Mouse (Mus musculus) limb, embryonic 11.5 days (tissue): ENCODE measurements around the gene Gm266. TPM values are rescaled to one million over a fixed set of nuclear protein-coding genes. Genes with fewer than 3 reads are reported as not detected.

Experiments
- ATAC-seq: fragments of 200-750 bp; cut with Nextera tagmentation; 2 replicates; pipeline ENCODE4 v1.8.0; 2017; ENCODE audit warnings: low read depth; ENCODE audit not compliant: insufficient number of reproducible peaks, low FRiP score, low TSS enrichment
- DNase-seq: peaks from one replicate; pipeline ENCODE4 v3.0.0-alpha.2; 2015; ENCODE audit warnings: low spot score
- H3K27ac ChIP-seq: fragments of 300-500 bp; sonication (generic); replicated peaks from 2 replicates; pipeline ENCODE4 v1.5.1; 2014; ENCODE audit warnings: low read depth, mild to moderate bottlenecking, low read length
- H3K27me3 ChIP-seq: fragments of 300-500 bp; sonication (generic); 2 replicates; pipeline ENCODE4 v1.6.1; 2014; ENCODE audit warnings: mild to moderate bottlenecking, low read length, mixed read lengths; ENCODE audit not compliant: control insufficient read depth, insufficient read depth
- H3K36me3 ChIP-seq: fragments of 300-500 bp; sonication (generic); 2 replicates; pipeline ENCODE4 v1.6.1; 2014; ENCODE audit warnings: mild to moderate bottlenecking, low read length, moderate library complexity, mixed read lengths; ENCODE audit not compliant: control insufficient read depth, insufficient read depth
- H3K4me1 ChIP-seq: fragments of 300-500 bp; sonication (generic); 2 replicates; pipeline ENCODE4 v1.6.1; 2014; ENCODE audit warnings: low read length, mixed read lengths; ENCODE audit not compliant: control insufficient read depth, insufficient read depth
- H3K4me2 ChIP-seq: fragments of 300-500 bp; sonication (generic); 2 replicates; pipeline ENCODE4 v1.6.1; 2014; ENCODE audit warnings: low read depth, mild to moderate bottlenecking, moderate library complexity; ENCODE audit not compliant: severe bottlenecking
- H3K4me3 ChIP-seq: fragments of 300-500 bp; sonication (generic); 2 replicates; pipeline ENCODE4 v1.5.1; 2014; ENCODE audit warnings: low read depth, low read length
- H3K9ac ChIP-seq: fragments of 300-500 bp; sonication (generic); 2 replicates; pipeline ENCODE4 v1.6.1; 2014; ENCODE audit warnings: mild to moderate bottlenecking, low read length
- H3K9me3 ChIP-seq: fragments of 300-500 bp; sonication (generic); 2 replicates; pipeline ENCODE4 v1.6.1; 2016; ENCODE audit warnings: low read length; ENCODE audit not compliant: control insufficient read depth
- WGBS: fragments of 180-500 bp; shearing (Covaris S2); extraction: QIAGEN DNeasy Blood & Tissue Kit; methylation state at CpG from one replicate; pipeline ENCODE4 v1.1.7; 2014; 5-methylcytosine and 5-hydroxymethylcytosine counted together
- polyA plus RNA-seq: library from polyadenylated mRNA; unstranded; fragments of >200 nt; fragmentation: Nextera tagmentation; extraction: Ambion mirVana; gene quantifications from 2 replicates; pipeline ENCODE4 v1.2.1, GENCODE M21; 2014

Gm266 gene
- polyA plus RNA-seq, 1 experiment from 2014 or later: 11.4 TPM

DNA sequence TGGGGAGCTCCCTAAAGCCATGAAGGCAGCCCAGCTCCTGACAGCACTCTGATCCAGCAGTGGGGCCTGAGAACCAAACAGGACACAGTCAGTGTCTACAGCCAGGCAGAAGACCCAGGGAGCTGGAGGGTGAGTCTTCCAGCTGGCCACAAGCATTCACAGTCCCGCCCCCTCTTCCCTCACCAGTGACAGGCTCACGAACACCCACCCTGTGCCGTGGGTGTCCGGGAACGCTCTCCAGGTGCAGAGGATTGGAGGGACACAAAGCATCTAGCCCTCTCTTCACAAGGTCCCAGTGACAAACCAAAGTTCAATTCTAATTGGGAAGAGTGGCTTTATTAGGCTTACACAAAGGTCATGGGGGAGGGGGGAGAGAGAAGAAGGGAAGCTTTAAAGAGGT is 34.2 kb upstream of the Gm266 start:
- ATAC-seq (no peak), DNase-seq (no peak)
- Histone ChIP-seq H3K4me2 (no peak overlapping the region), H3K9me3 (no peaks in the 10 kb centered on the region; the same call in 1 of the 2 replicates), H3K27me3 (no peaks in the 10 kb centered on the region), H3K36me3 (no peaks in the 10 kb centered on the region), H3K4me1 (no peaks in the 10 kb centered on the region), H3K27ac (no peak overlapping the region), H3K4me3 (no peak overlapping the region), H3K9ac (no peak overlapping the region)
- 58% methylated on average over 5 of the region's 5 CpGs for WGBS

DNA sequence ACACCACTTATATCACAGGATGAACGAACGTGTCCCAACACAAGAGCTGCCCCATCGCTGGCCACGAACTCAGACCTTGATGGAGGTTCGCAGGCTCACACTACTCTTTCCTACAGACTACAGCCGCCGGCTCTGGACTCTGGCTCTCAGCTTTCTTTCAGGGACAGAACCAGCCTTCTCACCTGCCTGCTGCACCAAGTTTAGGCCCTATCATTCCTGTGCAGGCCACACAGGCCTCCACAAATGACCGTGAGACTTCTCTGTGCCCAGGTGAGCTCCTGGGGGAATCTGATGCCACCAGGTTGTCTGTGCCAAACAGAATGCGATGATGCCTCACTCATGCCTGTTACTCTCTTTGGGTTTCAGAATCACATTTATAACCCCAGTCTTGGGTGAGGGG is 32.8 kb upstream of the Gm266 start:
- no peaks in the 10 kb centered on the region for H3K27me3 ChIP-seq
- no peaks in the 10 kb centered on the region for H3K36me3 ChIP-seq
- H3K9me3 ChIP-seq: no peaks in the 10 kb centered on the region; the same call in 1 of the 2 replicates
- ATAC-seq: no peak
- no peak overlapping the region for H3K27ac ChIP-seq
- H3K9ac ChIP-seq: no peak overlapping the region
- H3K4me2 ChIP-seq: no peak overlapping the region
- no peak for DNase-seq
- H3K4me1 ChIP-seq: no peaks in the 10 kb centered on the region
- no peak overlapping the region for H3K4me3 ChIP-seq
- 90% methylated on average over 9 of the region's 9 CpGs for WGBS

GRCm38 (mm10) chr12:111517901-111518300 is 32.3 kb upstream of the Gm266 start:
- Histone ChIP-seq H3K4me1 (no peaks in the 10 kb centered on the region), H3K4me2 (no peak overlapping the region), H3K27ac (no peak overlapping the region), H3K9me3 (no peaks in the 10 kb centered on the region; the same call in 1 of the 2 replicates), H3K9ac (no peak overlapping the region), H3K27me3 (no peaks in the 10 kb centered on the region), H3K36me3 (no peaks in the 10 kb centered on the region), H3K4me3 (no peak overlapping the region)
- ATAC-seq (no peak), DNase-seq (no peak)
- WGBS: 60% methylated on average over 4 of the region's 4 CpGs

- Histone ChIP-seq H3K4me3 (no peak overlapping the region), H3K9me3 (no peaks in the 10 kb centered on the region; the same call in 1 of the 2 replicates), H3K4me1 (no peaks in the 10 kb centered on the region), H3K4me2 (no peak overlapping the region), H3K27ac (no peak overlapping the region), H3K9ac (no peak overlapping the region), H3K27me3 (no peaks in the 10 kb centered on the region), H3K36me3 (no peaks in the 10 kb centered on the region)
- ATAC-seq (no peak), DNase-seq (no peak)
- WGBS: 88% methylated on average over 6 of the region's 6 CpGs
These were observed 31.2 kb upstream of the Gm266 start for GRCm38 (mm10) chr12:111516826-111517225.

DNA sequence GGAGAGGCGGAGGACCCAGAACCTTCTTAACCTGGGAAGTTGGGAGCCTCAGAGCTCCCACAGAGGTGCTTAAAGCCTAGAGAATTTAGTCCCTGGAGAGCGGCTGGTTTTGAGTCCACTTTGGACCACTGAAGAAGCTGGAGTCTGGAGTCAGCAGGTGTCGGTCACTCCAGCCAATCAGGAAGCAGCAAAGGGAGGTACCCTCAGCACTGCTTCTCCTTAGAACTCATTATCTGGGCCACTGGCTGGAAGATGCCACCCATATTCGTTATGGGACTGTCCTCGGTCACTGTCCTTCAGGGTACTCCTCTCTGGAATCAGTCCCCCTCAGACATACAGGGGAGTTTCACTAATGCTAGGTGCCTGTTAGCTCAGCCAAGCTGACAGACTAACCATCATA is 30.3 kb upstream of the Gm266 start:
- Histone ChIP-seq H3K27ac (no peak overlapping the region), H3K4me1 (no peaks in the 10 kb centered on the region), H3K36me3 (no peaks in the 10 kb centered on the region), H3K4me3 (no peak overlapping the region), H3K9ac (no peak overlapping the region), H3K9me3 (no peaks in the 10 kb centered on the region; the same call in 1 of the 2 replicates), H3K4me2 (no peak overlapping the region), H3K27me3 (no peaks in the 10 kb centered on the region)
- no peak for ATAC-seq
- 88% methylated on average over 5 of the region's 5 CpGs for WGBS
- no peak for DNase-seq

DNA sequence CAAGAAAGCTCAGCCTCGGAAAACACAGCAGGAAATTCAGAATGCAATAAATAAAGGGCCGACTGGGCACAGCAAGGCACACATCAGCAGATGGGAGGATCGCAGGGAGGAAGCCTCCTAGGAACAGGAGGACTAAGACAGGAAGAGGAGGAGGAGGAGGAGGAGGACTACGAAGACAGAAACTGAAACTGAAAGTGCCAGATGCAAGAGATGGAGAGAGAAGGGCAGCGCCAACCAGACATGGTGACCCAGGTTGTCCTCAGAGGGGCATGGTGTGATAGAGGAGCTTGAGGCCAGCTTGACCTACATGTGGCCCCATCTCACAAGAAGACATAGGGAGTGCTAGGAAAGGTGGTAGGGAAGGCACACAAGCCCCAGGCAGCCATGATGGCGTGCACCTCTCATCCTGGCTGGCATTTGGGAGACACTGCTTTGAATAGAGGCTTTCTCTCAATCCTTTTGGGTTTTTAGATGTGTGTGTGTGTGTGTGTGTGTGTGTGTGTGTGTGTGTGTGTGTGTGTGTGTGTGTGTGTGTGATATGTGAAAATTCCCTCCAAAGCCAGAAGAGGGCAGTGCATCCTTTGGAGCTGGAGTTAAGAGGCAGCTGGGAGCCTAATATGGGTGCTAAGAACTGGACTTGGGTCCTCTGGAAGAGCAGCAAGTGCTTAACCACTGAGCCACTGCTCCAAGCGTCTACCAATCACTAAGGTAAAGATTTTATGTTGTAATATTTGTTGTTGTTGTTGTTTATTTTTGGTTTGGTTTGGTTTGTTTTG is 29.4 kb upstream of the Gm266 start:
- no peaks in the 10 kb centered on the region for H3K27me3 ChIP-seq
- no peak overlapping the region for H3K4me2 ChIP-seq
- DNase-seq (no peak), ATAC-seq (no peak)
- H3K4me1 ChIP-seq: no peaks in the 10 kb centered on the region
- no peak overlapping the region for H3K9ac ChIP-seq
- no peaks in the 10 kb centered on the region for H3K9me3 ChIP-seq
- no peak overlapping the region for H3K27ac ChIP-seq
- 86% methylated on average over 7 of the region's 7 CpGs for WGBS
- no peak overlapping the region for H3K4me3 ChIP-seq
- no peaks in the 10 kb centered on the region for H3K36me3 ChIP-seq

DNA sequence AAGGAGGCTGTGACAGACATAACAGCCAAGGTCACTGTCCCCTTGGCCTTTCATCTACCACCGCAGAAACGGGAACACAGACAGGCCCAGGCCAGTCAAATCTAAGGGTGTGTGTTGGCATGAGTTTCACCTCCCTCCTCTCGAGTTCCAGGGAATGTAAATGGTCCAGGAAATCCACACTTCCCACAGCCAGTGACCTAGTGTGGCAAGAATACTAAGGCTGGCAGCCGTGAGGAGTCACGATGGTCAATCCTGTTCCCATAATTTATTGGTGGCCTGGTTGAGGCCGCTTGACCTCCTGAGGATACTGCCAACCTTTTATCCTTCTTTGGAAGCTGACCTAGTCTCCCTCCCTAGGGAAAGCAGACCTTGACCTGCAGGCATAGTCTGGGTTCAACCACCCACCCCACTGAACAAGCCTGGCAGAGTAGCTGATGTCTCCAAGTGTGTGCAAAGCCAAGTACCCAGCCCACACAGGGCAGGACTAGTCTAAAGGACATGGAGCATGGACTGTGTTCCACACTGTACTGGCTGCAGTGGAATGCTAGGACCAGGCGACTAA is 28.7 kb upstream of the Gm266 start:
- Histone ChIP-seq H3K9me3 (no peaks in the 10 kb centered on the region), H3K9ac (no peak overlapping the region), H3K4me3 (no peak overlapping the region), H3K4me1 (no peaks in the 10 kb centered on the region), H3K27me3 (no peaks in the 10 kb centered on the region), H3K27ac (no peak overlapping the region), H3K36me3 (no peaks in the 10 kb centered on the region), H3K4me2 (no peak overlapping the region)
- DNase-seq (no peak), ATAC-seq (no peak)
- WGBS: 58% methylated on average over 7 of the region's 7 CpGs

GRCm38 (mm10) chr12:111513673-111514072 is 28.1 kb upstream of the Gm266 start:
- no peak for ATAC-seq
- Histone ChIP-seq H3K9ac (no peak overlapping the region), H3K27ac (no peak overlapping the region), H3K4me1 (no peaks in the 10 kb centered on the region), H3K36me3 (no peaks in the 10 kb centered on the region), H3K9me3 (no peaks in the 10 kb centered on the region), H3K4me2 (no peak overlapping the region), H3K4me3 (no peak overlapping the region), H3K27me3 (no peaks in the 10 kb centered on the region)
- no peak for DNase-seq
- WGBS: 83% methylated on average over 5 of the region's 5 CpGs
